Mouse (Mus musculus) left cerebral cortex, postnatal 25 days (tissue): Measurements from ENCODE around the gene Rnf114. TPM values are rescaled to one million over a fixed set of nuclear protein-coding genes. Genes with fewer than 3 reads are reported as not detected.

Experiments used
- DNase-seq, 2 experiments: peaks; one replicate each; pipeline ENCODE4 v3.0.0; 2022; ENCODE audit warnings: low spot score in 2 of 2, mixed read lengths in 1 of 2
- intact Hi-C: fragments of 180-260 bp; cut with DNase I; formaldehyde crosslinking; loops from one replicate; pipeline ENCODE4 v1.15.1; 2025
- total RNA-seq, 2 experiments: library from RNA; stranded (reverse); gene quantifications; 2 replicates each; pipeline ENCODE4 v1.2.3; 2021

The Rnf114 gene
- total RNA-seq, 2 experiments from 2014 or later, result 59.7 to 61.3 TPM

DNA sequence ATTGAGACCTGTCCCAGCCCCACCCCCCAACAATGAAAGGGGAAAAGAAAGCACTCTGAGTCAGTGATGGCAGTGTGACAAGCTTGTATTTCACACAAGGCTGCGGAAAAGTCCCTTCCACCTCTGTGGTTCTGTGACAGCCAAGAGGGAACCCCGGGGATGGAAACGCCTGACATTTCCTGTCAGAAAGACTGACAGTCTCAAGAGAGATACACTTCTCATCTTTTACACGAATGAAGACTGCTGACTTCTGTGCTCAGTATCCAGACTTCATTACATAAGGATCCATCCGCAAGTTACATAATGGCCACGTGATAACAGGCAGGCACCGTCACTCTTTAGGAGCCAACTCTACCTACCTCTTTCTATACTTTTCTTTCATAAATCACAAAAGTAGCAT, 4.0 kb downstream of the Rnf114 start:
- peak; percentile 55 to 75 for DNase-seq
- intact Hi-C loops, result no loop called here

DNA sequence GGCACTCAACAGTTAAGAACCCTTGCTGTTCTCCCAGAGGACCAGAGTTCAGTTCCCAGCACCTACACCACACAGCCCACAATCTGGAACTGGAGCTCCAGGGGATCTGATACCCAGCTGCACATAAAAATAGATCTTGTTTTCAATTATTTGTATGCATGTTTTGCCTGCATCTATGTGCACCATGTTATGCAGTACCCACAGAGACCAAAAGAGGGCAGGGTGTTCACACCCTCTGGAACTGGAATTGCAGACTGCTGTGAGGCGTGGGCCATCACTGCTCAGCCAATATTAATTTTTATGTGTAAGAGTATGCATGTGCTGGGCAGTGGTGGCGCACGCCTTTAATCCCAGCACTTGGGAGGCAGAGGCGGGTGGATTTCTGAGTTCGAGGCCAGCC, 4.8 kb downstream of the Rnf114 start:
- intact Hi-C loops, result no loop called here
- DNase-seq, result no peak

DNA sequence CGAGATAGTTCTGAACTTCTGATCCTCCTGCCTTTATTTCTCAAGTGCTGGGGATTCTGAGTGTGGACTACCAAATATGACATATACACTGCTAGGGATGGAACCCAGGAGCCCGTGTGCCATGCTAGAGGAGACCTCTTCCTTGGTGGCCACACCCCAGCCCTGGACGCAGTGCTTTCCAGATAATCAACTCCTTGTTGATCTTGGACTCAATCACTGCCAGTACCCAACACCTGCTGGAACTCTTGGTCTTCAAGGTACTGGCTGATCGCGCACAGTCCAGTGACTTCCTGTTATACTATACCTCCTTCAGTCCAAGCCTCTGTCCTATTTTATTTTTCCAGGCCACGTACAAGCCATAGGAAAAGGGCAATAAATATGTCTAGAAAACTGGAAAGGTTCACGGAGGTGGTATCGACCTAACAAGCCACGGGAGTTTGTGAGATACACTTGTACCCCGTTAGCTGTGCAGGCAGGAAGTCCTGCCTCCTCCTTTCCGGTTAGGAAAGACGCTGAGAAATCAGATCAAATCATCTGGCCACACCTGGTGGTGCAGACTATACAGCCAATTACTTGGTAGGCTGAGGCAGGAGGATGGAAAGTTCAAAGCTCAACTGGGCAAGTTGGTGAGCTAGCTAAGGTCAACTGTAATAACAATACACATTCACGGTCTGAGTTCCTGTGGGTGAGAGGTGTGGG, 10.3 kb downstream of the Rnf114 start:
- intact Hi-C loops, result no loop called here
- DNase-seq, result no peak

DNA sequence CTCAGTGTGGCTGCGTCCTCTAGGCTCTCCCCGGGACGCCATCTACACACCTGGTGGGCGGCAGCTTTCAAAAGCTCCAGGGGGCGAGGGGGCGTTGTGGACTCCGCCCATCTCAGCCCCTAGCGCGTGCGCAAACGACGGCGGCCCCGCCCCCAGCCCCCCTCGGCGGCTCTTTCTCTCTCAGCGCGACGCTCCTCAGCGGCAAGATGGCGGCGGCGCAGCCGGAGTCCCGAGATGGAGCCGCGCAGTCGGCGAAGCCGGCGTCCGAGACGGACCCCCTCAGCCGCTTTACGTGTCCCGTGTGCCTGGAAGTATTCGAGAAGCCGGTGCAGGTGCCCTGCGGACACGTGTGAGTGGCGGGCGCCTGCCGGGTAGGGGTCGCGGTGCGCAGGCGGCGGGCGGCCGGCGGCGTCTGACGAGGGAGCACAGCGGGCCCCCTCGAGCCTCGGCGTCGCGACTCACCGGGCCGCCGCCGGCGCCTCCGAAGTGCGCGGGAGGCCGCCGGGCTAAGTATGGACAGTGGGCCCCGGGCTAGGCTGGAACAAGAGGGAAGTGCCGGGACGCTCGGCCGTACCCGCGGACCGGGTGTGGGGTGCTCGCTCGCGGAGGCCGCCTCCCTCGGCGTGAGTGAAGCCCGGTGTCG, 10.9 kb downstream of the Rnf114 start:
- peak; percentile 89 to 90 for DNase-seq
- intact Hi-C loops, result no loop called here

DNA sequence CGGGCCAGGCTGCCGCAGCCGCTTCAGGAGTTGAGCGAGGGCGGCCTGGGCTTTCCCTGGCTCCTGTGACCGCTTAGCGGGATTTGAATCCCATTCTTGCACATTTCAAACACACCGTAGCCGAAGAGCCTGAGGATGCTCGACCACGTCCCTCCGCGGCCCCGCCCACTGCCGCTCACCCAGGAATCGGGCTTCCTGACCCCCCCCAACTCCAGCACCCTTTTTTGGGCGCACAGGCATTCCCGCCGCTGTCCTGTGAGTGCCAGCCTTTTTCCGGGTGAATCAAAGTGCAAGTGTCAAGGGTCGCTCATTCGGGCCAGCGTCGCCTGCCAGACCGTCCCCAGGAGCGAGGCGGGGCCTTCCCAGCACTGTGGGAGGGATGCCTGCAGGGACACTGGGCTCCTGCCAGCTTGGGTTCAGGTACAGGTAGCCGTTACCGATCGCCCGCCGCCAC, 11.5 kb downstream of the Rnf114 start:
- peak; percentile 34 to 38 for DNase-seq
- intact Hi-C loops, result no loop called here

DNA sequence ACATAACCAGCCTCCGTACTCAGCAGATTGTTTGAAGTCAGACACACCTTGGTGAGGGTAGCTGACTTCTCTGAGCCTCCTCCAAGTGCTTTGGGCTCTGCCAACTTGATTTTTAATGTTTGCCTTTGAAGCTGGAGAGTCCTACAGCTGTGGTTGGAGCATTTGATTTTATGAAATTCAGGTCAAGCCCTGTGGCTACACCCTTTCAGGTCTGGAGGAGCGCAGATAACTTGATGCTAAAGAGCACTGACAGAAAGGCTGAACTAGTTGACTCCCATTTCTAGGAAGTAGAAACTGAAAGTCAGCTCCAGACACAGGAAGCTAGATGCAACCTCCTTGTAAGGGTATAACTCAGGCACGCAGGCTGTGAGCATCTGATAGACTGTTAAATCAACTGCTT, 12.7 kb downstream of the Rnf114 start:
- DNase-seq, result no peak
- intact Hi-C loops, result no loop called here

DNA sequence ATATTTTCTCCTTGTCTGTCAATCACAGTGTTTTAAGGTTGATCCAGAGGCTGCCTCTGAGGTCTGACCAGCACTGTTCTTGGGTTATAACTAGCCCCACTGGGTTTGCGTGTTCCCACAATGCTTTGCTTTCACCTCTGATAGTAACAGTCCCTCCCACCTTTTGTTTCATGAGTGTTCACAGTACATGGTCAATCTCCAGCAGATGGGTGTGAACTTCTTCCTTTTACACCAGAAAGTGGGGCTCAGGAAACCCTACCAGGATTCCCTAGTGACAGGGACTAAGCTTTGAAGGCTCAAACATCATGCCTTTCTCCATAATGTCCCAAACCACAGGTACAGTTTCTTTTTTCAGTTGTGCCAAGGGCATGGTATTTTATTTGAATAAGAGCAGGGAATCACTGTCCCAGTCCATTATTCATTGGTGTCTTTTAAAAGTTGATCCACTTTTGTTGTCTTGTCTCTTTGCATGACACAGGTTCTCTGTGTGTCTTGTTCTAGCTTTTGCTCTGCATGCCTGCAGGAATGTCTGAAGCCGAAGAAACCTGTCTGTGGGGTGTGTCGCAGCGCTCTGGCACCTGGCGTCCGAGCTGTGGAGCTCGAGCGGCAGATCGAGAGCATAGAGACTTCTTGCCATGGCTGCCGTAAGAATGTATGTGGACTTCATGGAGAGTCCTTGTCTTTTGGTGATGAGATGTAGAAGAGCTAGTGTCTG, 14.3 kb downstream of the Rnf114 start:
- intact Hi-C loops, result no loop called here
- no peak for DNase-seq

DNA sequence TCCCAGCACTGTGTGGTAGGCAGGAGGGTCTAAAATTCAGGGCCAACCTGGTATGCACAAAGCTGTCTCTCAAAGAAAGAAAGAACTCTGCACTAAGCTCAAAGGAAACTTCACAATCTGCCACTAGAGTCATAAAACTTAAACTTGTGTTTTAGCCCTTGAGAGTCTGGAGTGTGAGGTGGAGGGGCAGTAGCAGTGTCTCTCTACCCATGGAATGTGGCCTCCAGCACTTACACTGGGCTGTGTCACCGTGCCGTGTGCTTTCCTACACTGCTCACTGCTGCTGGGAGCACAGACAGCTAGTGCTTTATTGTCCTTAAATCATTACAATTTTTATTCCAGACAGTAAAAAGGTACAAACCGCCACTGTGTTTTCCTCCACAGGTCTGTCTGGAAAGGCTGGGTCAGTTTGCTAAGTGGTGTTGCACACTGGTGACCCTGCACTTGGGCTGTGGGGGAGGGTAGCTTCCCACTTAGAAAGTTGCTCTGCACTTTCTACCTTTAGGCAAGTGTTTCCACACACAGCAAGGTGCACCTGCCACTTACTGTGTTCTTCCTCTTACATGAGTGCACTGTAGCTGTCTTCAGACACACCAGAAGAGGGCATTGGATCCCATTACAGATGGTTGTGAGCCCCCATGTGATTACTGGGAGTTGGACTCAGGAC, 15.4 kb downstream of the Rnf114 start:
- intact Hi-C loops, result no loop called here
- no peak for DNase-seq

DNA sequence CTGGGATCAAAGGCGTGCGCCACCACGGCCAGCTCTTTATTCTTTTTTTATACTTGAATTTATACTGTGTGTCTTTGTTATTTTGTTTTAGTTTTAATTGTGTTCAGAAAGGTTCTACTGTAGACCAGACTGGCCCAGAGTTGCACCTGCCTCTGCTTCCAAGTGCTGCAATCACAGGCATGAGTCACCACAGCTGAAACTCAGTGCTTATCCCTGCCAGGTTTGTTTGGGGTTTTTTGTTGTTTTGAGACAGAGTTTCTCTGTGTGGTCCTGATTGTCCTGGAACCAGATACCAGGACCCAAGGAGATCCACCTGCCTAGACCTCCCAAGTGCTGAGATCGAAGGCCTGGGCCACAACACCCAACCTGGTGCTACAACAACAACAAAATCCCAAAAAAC, 16.1 kb downstream of the Rnf114 start:
- intact Hi-C loops, result no loop called here
- no peak for DNase-seq

DNA sequence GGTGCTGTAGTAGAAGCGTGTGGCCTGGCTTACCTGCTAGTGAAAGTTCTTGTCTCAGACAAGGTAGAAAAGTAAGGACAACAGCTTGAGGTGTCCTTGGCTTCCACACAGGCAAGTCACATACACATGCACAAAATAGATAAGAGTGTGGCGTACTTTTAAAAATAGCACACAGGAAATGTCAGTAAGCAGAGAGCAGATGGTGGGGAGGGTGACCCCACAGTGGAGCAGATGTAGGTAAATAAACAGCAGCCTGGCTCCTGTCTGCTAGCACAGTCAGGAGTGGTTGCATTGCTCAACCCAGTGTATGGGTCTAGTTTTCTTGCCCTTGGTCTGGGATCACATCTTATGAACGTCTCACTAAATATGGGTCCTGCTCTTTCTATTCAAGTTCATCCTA, 18.0 kb downstream of the Rnf114 start:
- no peak for DNase-seq
- intact Hi-C loops, result no loop called here

DNA sequence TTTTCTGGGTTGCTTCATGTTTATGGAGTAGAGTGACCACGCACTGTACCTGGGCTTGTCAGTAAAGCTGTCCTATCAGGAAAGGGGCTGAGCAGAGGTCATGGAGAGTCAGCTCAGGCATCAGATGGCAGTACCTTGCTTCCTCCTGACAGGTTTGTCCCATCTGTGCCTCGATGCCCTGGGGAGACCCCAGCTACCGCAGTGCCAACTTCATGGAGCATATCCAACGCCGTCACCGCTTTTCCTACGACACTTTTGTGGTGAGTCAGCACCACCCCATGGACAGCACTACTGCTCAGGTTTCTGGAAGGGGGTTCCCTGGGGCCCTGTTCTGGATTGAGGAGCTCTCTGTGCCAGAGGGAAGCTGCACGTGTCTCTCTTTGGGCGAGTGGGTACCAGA, 19.9 kb downstream of the Rnf114 start:
- no peak for DNase-seq
- intact Hi-C loops, result no loop called here

DNA sequence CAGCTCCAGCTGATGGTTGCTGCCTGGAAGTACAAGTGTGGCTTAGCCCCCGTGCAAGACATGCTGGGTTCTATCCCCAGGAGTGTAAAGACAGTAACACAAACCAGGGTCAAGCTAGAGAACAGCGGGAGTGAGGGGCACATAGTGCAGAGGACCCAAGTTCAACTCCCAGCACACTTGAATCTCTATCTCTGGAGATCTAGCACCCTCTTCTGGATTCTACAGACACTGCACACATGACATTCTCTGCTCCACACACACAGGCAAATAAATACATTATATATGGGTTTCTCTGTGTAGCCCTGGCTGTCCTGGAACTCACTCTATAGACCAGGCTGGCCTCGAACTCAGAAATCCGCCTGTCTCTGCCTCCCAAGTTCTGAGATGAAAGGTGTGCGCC, 20.5 kb downstream of the Rnf114 start:
- intact Hi-C loops, result no loop called here
- no peak for DNase-seq

DNA sequence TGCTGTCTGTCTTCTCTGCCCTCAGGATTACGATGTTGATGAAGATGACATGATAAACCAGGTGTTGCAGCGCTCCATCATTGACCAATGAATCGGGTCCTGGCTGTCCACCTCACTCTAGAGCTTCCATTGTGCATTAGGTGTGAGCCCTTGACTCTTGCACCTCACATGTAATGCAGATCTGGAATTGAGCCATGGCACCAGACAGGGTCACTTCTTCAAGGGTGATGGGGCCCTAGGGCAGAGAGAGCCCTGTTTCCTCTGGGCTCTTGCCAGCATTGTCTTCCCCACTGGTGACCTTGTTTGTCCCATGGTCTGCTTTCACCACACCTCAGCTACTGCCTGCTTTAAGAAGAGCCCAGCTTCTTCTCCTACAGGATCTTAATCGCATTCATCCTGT, 22.2 kb downstream of the Rnf114 start:
- intact Hi-C loops, result no loop called here
- no peak for DNase-seq

DNA sequence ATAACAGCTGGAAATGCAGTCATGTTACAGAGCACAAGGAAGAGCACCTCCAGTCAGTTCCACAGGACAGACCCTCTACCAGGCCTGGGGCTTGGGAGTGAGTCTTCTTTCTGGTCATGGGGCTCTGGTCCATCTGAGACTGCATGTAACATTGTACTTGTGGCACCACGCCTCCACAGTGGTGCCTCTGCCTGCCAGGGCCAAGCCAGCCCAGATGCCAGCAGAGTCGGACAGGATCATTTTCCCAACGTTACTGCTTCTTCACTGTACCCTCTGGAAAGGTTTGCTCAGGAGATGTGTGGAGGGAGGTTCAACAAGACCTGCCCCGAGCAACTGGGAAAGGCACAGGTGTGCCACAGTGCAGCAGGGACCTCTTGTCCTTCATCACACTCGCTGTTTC, 23.2 kb downstream of the Rnf114 start:
- DNase-seq, result no peak
- intact Hi-C loops, result no loop called here

DNA sequence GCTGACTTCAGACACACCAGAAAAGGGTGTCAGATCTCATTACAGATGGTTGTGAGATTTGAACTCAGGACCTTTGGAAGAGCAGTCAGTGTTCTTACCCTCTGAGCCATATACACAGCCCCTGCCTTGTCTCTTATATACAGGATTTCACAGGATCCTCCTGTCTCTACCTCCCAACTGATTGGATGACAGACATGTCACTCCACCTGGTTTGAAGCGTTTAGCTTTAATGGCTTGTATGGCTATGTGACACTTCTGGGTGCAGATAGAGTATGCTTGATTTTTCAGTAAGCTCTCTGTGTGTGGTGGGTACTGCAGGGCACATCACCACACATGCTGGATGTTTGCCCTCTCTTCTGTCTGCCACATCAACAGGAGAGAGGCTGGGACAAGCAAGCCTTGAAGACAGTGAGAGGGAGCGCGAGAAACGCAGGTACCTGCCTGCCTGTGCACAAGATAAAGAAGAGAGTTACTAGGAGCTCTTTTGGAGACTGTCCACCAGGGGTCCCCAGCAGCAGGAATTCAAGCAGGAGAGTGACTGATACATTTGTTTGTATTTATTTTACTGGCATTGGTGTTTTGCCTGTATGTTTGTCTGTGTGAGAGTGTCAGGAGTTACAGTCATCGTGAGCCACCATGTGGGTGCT, 27.3 kb downstream of the Rnf114 start:
- intact Hi-C loops, result no loop called here
- no peak for DNase-seq

DNA sequence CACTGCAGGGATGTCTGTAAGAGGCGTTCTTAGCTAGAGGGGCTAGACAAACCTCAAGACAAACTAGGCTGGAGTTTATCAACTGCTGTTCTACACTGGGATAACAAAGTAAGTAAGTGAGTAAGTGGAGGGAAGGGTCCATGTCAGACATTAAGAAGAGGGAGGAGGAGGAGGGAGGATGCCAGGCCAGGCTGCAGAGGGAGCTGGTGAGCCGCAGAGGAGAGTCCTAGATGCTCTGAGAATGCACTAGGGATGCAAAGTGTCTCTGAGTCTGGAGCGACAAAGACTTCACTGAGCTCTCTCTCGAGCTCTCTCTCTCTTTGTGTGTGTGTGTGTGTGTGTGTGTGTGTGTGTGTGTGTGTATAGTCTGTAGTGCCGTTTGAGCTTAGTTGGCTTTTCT, 35.8 kb downstream of the Rnf114 start:
- DNase-seq, result peak; percentile 31 to 37
- intact Hi-C loops, result no loop called here

DNA sequence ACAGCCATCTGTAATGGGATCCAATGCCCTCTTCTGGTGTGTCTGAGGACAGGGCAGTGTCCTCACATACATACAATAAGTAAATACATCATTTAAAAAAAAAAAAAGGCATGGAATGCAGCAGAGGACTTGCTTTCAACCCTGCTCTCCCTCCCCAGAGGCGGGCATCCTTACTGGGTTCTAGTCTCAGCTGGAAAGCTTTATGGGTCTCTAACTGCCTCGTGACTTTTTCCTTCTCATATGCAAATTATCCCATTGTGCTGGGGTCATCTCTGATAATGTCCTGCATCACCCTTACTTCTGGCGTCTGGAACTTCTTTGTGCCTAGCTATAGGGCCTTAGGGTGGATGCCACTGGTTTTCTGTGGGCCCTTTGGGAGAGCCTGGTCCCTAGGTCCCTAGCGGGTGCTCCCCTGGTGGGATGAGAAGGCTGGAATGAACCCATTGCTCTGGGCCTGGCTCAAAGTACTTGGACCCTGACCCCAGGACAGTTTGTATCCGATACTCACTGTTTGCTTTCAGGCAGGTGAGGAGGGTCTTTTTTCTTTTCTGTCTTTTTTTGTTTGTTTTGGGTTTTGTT, 37.6 kb downstream of the Rnf114 start:
- no peak for DNase-seq
- intact Hi-C loops, result loop anchor here (2.0 to 5.0 kb wide), 2 partner anchors 149 to 367 kb away; no protein-coding TSS in a partner anchor

DNA sequence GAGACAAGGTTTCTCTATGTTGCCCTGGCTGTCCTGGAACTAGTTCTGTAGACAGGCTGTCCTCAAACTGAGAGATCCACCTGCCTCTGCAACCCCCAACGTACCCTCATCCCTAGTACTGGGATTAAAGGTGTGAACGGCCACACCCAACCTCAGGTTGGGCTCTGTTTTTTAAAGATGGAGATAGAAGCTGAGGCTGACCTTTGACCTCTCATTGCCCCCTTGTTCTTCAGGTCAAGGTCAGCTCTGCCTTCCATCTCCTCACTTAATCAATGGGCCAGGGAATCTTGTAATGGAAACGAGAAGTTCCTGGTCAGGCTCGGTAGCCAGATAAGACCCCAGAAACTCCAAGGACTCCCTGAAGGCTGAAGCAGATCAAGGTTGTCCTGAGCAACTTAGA, 38.1 kb downstream of the Rnf114 start:
- intact Hi-C loops, result loop anchor here (2.0 to 5.0 kb wide), 2 partner anchors 148 to 367 kb away; no protein-coding TSS in a partner anchor
- DNase-seq, result no peak

DNA sequence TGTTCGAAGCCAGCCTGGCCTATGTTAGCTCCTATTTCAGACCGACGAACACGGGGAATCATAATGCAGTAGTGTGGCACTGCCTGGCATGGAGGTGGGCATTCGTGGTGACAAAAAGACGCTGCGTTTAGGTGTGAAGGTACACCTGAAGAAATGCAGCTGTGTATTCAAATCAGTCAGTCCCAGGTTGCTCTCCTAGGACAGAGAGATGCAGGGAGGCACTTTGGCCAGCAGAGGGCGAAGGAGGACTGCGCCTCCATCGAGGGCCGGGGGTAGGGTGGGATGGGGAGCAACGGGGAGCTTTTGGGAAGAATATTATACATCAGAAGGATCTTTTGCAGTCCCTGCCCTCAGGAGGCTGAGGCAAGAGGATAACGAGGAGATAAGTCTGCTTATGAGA, 39.7 kb downstream of the Rnf114 start:
- DNase-seq, result peak in 1 of 2 experiments; percentile 23

More for the DNA sequence above, 39.7 kb downstream of the Rnf114 start:
- intact Hi-C loops, result loop anchor here (1.0 to 5.0 kb wide), 2 partner anchors 73 to 365 kb away; no protein-coding TSS in a partner anchor
